Mouse (Mus musculus) c-Kit-positive CD71-negative TER-119-negative erythroid progenitor cells, embryonic 14.5 days (primary cell): ENCODE data around the gene Dido1.
"Not testable (repeated sequence)": the region's sequence is repeated elsewhere in the genome, so short reads cannot be mapped to it uniquely, and the experiment has no call there.

Source experiments
- DNase-seq: peaks from one replicate; pipeline ENCODE4 v3.0.0-alpha.2; 2013; ENCODE audit warnings: low read depth

Gene Dido1

GRCm38 (mm10) chr2:180724585-180725413 is 15.0 kb upstream of the Dido1 start, which contains the start of gene Slc17a9:
Gene Slc17a9 (plus strand): TSS chr2:180725263.
- DNase-seq = no peak

- DNase-seq = no peak
Measured at GRCm38 (mm10) chr2:180723865-180724264, 14.1 kb upstream of the Dido1 start.

GRCm38 (mm10) chr2:180722748-180723147 is 12.9 kb upstream of the Dido1 start:
- DNase-seq = not testable (repeated sequence)

GRCm38 (mm10) chr2:180712037-180712689 is 2.4 kb upstream of the Dido1 start:
- no peak for DNase-seq

- DNase-seq = no peak
Measured at GRCm38 (mm10) chr2:180711527-180711926, 1.7 kb upstream of the Dido1 start.

GRCm38 (mm10) chr2:180710276-180711155 is 717 bp upstream of the Dido1 start:
- DNase-seq = no peak

- DNase-seq = no peak
Measured at GRCm38 (mm10) chr2:180709023-180709922, 526 bp downstream of the Dido1 start.

GRCm38 (mm10) chr2:180705975-180706374 is 3.8 kb downstream of the Dido1 start:
- no peak for DNase-seq

- no peak for DNase-seq
Measured at GRCm38 (mm10) chr2:180705066-180705465, 4.7 kb downstream of the Dido1 start.

- no peak for DNase-seq
Measured at GRCm38 (mm10) chr2:180704591-180704990, 5.2 kb downstream of the Dido1 start.

- no peak for DNase-seq
Measured at GRCm38 (mm10) chr2:180703645-180704359, 6.0 kb downstream of the Dido1 start.

GRCm38 (mm10) chr2:180703175-180703574 is 6.6 kb downstream of the Dido1 start:
- no peak for DNase-seq

- no peak for DNase-seq
Measured at GRCm38 (mm10) chr2:180702701-180703149, 7.1 kb downstream of the Dido1 start.

GRCm38 (mm10) chr2:180701767-180702621 is 7.8 kb downstream of the Dido1 start:
- peak; percentile 75 for DNase-seq

- no peak for DNase-seq
Measured at GRCm38 (mm10) chr2:180701053-180701766, 8.6 kb downstream of the Dido1 start.

- DNase-seq = no peak
Measured at GRCm38 (mm10) chr2:180700457-180700856, 9.3 kb downstream of the Dido1 start.

- DNase-seq = no peak
Measured at GRCm38 (mm10) chr2:180695176-180695575, 14.6 kb downstream of the Dido1 start.

GRCm38 (mm10) chr2:180692630-180693029 is 17.2 kb downstream of the Dido1 start:
- DNase-seq = no peak

GRCm38 (mm10) chr2:180689841-180690240 is 20.0 kb downstream of the Dido1 start:
- DNase-seq = no peak
